Mouse (Mus musculus) forebrain, embryonic 11.5 days (tissue): ENCODE data around the gene Nfatc3. TPM values are rescaled to one million over a fixed set of nuclear protein-coding genes. Genes with fewer than 3 reads are reported as not detected.

ENCODE experiments used
- ATAC-seq: fragments of 200-750 bp; cut with Nextera tagmentation; replicated peaks from 2 replicates; pipeline ENCODE4 v1.8.0; 2017; ENCODE audit warnings: moderate TSS enrichment; ENCODE audit not compliant: low FRiP score
- DNase-seq: peaks from one replicate; pipeline ENCODE4 v3.0.0-alpha.2; 2017; ENCODE audit warnings: low spot score
- H3K27ac ChIP-seq: fragments of 300-500 bp; sonication (generic); 2 replicates; pipeline ENCODE4 v1.5.1; 2014; ENCODE audit warnings: low read depth, low read length
- H3K27me3 ChIP-seq: fragments of 300-500 bp; sonication (generic); 2 replicates; pipeline ENCODE4 v1.6.1; 2014; ENCODE audit warnings: mild to moderate bottlenecking, low read length, mixed read lengths; ENCODE audit not compliant: control insufficient read depth, insufficient read depth
- H3K36me3 ChIP-seq: fragments of 300-500 bp; sonication (generic); 2 replicates; pipeline ENCODE4 v1.6.1; 2014; ENCODE audit warnings: mild to moderate bottlenecking, low read length, moderate library complexity, mixed read lengths; ENCODE audit not compliant: control insufficient read depth, insufficient read depth
- H3K4me1 ChIP-seq: fragments of 300-500 bp; sonication (generic); replicated peaks from 2 replicates; pipeline ENCODE4 v1.6.1; 2014; ENCODE audit warnings: low read length, mixed read lengths; ENCODE audit not compliant: control insufficient read depth, insufficient read depth
- H3K4me2 ChIP-seq: fragments of 300-500 bp; sonication (generic); 2 replicates; pipeline ENCODE4 v1.6.1; 2014; ENCODE audit warnings: low read depth, mild to moderate bottlenecking, low read length, moderate library complexity, mixed read lengths; ENCODE audit not compliant: severe bottlenecking
- H3K4me3 ChIP-seq: fragments of 300-500 bp; sonication (generic); 2 replicates; pipeline ENCODE4 v1.5.1; 2014; ENCODE audit warnings: low read depth, low read length
- H3K9ac ChIP-seq: fragments of 300-500 bp; sonication (generic); 2 replicates; pipeline ENCODE4 v1.6.1; 2014; ENCODE audit warnings: low read length
- H3K9me3 ChIP-seq: fragments of 300-500 bp; sonication (generic); 2 replicates; pipeline ENCODE4 v1.6.1; 2016; ENCODE audit warnings: low read length, mixed read lengths; ENCODE audit not compliant: control insufficient read depth
- WGBS: fragments of 180-500 bp; shearing (Covaris S2); extraction: QIAGEN DNeasy Blood & Tissue Kit; methylation state at CpG from one replicate; pipeline ENCODE4 v1.1.7; 2014; 5-methylcytosine and 5-hydroxymethylcytosine counted together
- polyA plus RNA-seq: library from polyadenylated mRNA; unstranded; fragments of >200 nt; fragmentation: Nextera tagmentation; extraction: Ambion mirVana; gene quantifications from 2 replicates; pipeline ENCODE4 v1.2.1, GENCODE M21; 2014

The Nfatc3 gene
- polyA plus RNA-seq, 1 experiment from 2014 or later = 5.3 TPM

DNA sequence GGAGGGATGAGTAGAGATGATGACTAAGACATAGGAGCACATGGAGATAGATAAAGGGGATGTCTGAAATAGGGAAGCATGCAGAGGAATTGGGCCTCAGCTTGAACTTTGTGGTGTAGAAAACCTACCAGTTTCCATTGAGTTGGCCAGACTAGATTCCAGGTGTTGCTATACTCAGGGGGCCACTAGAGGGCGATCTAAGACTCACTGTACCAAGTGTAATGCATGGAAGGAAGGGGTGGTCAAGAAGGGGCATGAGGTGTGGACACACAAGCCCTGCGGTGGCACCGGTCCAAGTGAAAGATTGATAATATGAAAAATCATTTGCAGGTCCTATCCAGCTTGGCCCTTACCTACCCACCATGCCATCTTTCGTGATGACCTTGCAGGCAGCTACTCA lies 106.8 kb downstream of the Nfatc3 start:
- H3K4me2 ChIP-seq = no peak overlapping the region
- H3K4me3 ChIP-seq = no peak overlapping the region
- DNase-seq (peak; percentile 80), ATAC-seq (no peak)
- H3K27ac ChIP-seq = no peak overlapping the region
- no peak overlapping the region for H3K9ac ChIP-seq
- no peaks in the 10 kb centered on the region; the same call in 1 of the 2 replicates for H3K36me3 ChIP-seq
- H3K9me3 ChIP-seq = no peaks in the 10 kb centered on the region
- H3K4me1 ChIP-seq = no peaks in the 10 kb centered on the region; the same call in 1 of the 2 replicates
- no peaks in the 10 kb centered on the region for H3K27me3 ChIP-seq
- 52% methylated on average over 4 of the region's 4 CpGs for WGBS

DNA sequence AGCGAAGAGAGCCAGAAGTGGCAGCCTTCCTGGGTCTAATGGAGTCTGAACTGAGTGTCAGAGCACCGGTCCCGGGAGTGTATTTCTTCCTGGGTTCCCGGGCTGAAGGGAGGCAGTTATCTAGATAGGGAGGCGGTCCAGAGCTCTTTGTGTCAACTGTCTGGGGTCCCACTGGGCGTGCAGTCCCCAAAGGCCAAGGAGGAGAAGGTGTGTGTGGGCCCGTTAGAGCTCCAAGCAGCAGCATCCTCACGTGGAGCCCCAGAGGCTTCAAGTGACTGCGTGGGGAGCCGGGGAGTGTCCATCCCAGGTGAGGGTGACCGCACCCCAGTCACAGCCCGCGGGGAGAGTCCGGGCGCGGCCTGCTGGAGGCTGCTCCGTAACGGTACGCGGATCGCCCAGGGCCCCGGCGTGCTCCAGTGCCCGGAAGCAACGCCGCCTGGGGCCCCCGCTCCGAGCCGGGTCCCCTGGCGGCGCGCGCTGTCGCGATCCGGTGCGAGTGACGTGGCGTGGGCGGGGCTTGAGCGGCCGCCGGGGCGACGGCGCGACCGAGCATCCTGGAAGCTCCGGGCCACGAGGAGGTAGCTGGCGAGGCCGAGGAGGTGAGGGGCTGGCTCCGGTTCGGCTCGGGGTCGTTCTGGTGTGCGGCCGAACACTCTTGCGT lies 109.8 kb downstream of the Nfatc3 start, which contains the start of gene Slc7a6:
Gene Slc7a6, plus strand, starts transcription at position 502 of the 661 bp plus-strand sequence.
- peak; percentile 91 for ATAC-seq

DNA sequence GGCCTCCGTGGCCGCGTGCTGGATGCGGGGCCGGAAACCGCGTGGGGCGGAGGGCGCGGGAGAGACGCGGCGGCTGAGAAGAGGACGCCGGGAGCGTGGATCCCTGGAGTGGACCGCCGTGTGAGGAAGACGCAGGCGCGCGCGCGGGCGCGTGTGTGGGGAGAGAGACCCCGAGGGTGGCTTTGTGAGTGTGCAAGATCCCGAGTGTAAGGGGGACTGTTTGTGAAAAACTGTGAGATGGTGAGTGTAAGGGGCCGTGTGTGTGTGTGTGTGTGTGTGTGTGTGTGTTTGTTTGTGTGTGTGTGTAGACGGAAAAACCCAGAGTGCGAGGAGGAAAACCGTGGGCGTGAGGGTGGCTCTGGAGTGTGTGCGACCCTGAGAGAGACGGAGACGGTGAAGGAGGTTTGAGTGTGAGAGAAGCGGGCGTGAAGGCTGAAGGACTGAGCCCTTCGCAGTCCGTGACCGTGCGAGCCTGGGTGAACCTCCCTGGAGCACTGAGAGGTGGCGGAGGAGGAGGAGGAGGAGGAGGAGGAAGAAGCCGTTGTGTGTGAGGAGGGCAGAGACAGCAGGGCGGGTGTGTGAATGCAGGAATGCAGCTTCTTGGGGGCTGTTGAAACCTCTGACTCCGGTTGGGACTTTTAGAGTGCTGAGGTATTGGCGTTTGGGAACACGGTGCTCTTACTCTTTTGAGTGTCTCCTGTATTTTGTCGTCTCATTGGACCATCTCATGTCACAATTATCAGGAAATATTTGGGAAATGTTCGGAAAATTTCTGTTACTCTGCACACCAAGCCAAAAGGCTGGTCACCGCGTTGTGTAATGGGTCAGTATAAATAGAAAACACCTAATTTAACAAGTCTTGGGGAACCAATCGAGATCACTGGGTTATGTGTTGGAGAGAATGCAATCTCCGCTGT lies 110.6 kb downstream of the Nfatc3 start:
- Histone ChIP-seq H3K4me3 (peak overlapping the region; percentile 83), H3K36me3 (no peaks in the 10 kb centered on the region), H3K9me3 (no peaks in the 10 kb centered on the region), H3K27ac (peak overlapping the region; percentile 75; the same call in 1 of the 2 replicates), H3K4me2 (peak overlapping the region; percentile 63), H3K9ac (peak overlapping the region; percentile 92), H3K27me3 (no peaks in the 10 kb centered on the region), H3K4me1 (no peaks in the 10 kb centered on the region; the same call in 1 of the 2 replicates)
- ATAC-seq = peak; percentile 62
- 3% methylated on average over 54 of the region's 54 CpGs for WGBS
- DNase-seq = no peak

More for the DNA sequence above, 109.8 kb downstream of the Nfatc3 start, which contains the start of gene Slc7a6:
- no peaks in the 10 kb centered on the region for H3K9me3 ChIP-seq
- peak within 1 kb of the TSS; percentile 83 for H3K4me3 ChIP-seq
- DNase-seq = peak; percentile 92
- no peaks in the 10 kb centered on the region for H3K27me3 ChIP-seq
- peak within 1 kb of the TSS; percentile 75 for H3K27ac ChIP-seq
- H3K4me2 ChIP-seq = peak within 1 kb of the TSS; percentile 63
- peak within 1 kb of the TSS; percentile 92 for H3K9ac ChIP-seq
- no peaks in the 10 kb centered on the region; the same call in 1 of the 2 replicates for H3K4me1 ChIP-seq
- no peaks in the 10 kb centered on the region for H3K36me3 ChIP-seq
- whole genome bisulfite sequencing = under 1% methylated on average over 58 of the region's 59 CpGs

DNA sequence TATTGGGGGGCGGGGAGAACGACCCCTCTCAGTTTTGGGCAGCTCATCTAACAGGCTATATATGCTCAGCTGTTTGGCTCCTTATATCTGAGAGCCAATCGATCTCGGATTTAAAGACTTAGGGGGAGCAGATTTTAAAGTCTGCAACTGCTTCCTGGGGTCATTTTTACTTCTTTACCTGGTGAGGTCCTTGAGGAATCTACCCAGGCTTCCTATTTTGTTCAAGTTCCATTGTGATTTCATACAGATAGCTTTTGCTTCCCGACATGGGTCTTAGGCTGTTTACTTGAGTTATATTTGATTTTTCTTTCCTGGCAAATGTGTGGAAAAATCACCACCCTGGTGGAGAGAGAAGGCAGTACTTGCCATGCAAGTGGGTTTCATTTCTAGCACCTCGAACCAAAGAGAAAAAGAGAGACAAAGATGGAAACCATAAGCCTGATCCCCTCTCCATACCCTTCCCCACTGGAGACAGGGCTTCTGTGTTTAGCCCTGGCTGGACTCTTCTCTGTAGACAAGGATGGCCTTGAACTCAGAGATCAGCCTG lies 111.4 kb downstream of the Nfatc3 start:
- Histone ChIP-seq H3K27ac (no peak overlapping the region), H3K27me3 (no peaks in the 10 kb centered on the region), H3K4me2 (peak overlapping the region; percentile 63), H3K4me3 (peak overlapping the region; percentile 83), H3K36me3 (no peaks in the 10 kb centered on the region), H3K9me3 (no peaks in the 10 kb centered on the region), H3K9ac (peak overlapping the region; percentile 92), H3K4me1 (no peaks in the 10 kb centered on the region; the same call in 1 of the 2 replicates)
- ATAC-seq = no peak
- no peak for DNase-seq
- 59% methylated on average over 6 of the region's 6 CpGs for WGBS

- Histone ChIP-seq H3K4me2 (no peak overlapping the region), H3K27ac (no peak overlapping the region), H3K4me3 (no peak overlapping the region), H3K36me3 (no peaks in the 10 kb centered on the region), H3K4me1 (peaks cover 3% of the 10 kb centered on the region; the same call in 1 of the 2 replicates), H3K9me3 (no peaks in the 10 kb centered on the region), H3K27me3 (no peaks in the 10 kb centered on the region), H3K9ac (no peak overlapping the region)
- DNase-seq (no peak), ATAC-seq (no peak)
- WGBS = 94% methylated on average over 3 of the region's 3 CpGs
Observed at GRCm38 (mm10) chr8:106173566-106173965, 114.9 kb downstream of the Nfatc3 start.

DNA sequence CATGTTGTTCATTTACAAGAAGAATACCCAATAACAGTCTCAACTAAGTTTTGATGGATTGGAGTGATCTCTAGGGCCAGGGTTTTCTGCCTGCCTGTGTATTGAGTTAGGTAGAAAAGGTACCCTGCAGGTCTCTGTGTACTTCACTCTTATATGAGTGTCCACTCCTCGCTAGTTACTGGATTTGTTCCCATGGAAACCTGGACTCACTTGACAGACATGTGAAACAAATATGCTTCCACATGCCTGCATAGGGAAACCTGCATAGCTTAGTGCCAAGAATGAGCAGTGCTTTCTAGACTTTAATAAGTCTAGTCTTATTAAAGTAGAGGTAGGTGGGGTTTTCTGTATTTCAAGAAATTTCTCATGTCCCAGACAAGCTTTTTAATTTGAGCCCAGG lies 118.3 kb downstream of the Nfatc3 start:
- Histone ChIP-seq H3K9me3 (no peaks in the 10 kb centered on the region), H3K9ac (no peak overlapping the region), H3K27ac (no peak overlapping the region), H3K27me3 (no peaks in the 10 kb centered on the region), H3K4me2 (no peak overlapping the region), H3K36me3 (no peaks in the 10 kb centered on the region), H3K4me1 (peaks cover 3% of the 10 kb centered on the region; the same call in 1 of the 2 replicates), H3K4me3 (no peak overlapping the region)
- WGBS = 20% methylated on average over 1 of the region's 1 CpGs
- ATAC-seq (no peak), DNase-seq (peak; percentile 28)

DNA sequence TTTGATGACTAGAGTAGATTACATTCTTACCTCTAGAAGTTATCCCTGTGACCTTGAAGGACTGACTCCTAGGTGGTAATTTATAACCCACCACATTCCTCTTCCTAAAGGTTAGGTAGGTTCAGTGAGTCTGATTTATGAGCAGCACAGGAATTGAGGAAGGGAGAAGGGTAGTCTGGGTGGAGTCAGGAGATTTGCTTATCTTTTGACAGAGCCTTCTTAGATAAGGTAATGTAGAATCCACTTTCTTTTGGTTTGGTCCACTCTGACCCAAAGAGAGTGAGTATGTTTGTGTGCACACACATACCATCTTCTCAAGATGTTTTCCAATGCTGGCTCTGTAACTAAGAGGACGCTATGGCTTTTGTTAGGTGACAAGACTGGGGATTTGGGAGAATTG lies 119.0 kb downstream of the Nfatc3 start:
- 80% methylated on average over 1 of the region's 1 CpGs for WGBS
- Histone ChIP-seq H3K4me2 (no peak overlapping the region), H3K4me3 (no peak overlapping the region), H3K27ac (no peak overlapping the region), H3K9ac (no peak overlapping the region), H3K27me3 (no peaks in the 10 kb centered on the region), H3K36me3 (no peaks in the 10 kb centered on the region), H3K4me1 (peaks cover 3% of the 10 kb centered on the region; the same call in 1 of the 2 replicates), H3K9me3 (no peaks in the 10 kb centered on the region)
- no peak for ATAC-seq
- DNase-seq = peak; percentile 16

DNA sequence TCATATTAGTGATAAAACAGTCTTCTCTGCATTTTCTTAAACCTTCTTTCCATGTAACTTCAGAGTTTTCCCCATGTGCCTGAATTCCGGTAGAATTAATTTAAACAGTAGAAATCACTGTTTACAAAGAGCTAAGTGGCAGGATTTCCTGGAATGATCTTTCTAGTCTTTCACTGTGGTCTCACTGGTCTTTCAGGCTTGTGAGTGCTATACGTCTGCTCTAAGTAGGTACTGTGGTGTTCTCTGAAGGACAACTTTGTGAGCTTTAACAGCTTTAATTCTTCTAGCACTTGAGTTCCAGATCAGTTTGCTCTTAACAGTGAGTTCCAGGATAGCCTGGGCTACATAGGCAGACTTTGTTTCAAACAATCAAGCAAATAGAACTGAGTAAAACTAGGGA lies 119.8 kb downstream of the Nfatc3 start:
- H3K36me3 ChIP-seq = no peaks in the 10 kb centered on the region
- H3K4me1 ChIP-seq = peaks cover 3% of the 10 kb centered on the region; the same call in 1 of the 2 replicates
- no peak overlapping the region for H3K4me3 ChIP-seq
- H3K27ac ChIP-seq = no peak overlapping the region
- H3K27me3 ChIP-seq = no peaks in the 10 kb centered on the region
- DNase-seq (no peak), ATAC-seq (no peak)
- WGBS = 80% methylated on average over 2 of the region's 2 CpGs
- no peak overlapping the region for H3K4me2 ChIP-seq
- no peak overlapping the region for H3K9ac ChIP-seq
- H3K9me3 ChIP-seq = no peaks in the 10 kb centered on the region
